Comparison of ENCODE assay signal across 24 mouse cellular contexts in the genomic region with DNA sequence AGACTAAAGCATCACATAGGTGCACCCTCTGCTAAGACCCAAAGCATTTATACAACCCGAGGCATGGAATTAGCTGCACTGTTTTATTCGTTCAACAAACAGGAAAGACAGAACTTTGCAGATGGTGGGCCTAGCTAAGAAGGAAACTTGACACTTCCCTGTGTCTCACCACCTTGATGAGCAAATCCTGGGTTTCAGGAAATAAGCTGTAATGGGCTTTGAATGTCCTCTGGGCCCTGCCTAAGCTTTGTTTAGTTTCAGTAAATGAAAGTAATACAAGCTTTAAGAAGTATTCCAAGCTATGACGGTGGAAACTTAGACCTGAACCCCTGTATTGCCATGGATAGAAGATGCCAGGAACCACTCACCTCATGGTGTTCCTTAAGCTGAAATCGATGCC.
"Had no signal": no experiment of that assay in that cellular context is flagged by ENCODE, and none has a peak within 500 bp of the region (broad histone marks: within the 10 kb centered on the region; RNA-seq: fewer than 3 reads in every experiment).

No protein-coding gene starts in this region.

- H3K9ac ChIP-seq: heart, embryonic 12.5 days; hindbrain, embryonic 12.5 days; hindbrain, embryonic 14.5 days; intestine, embryonic 15.5 days; kidney, embryonic 15.5 days; limb, embryonic 12.5 days; liver, embryonic 13.5 days; liver, embryonic 15.5 days had no signal

- H3K9me3 ChIP-seq: heart, embryonic 10.5 days; heart, embryonic 12.5 days; hindbrain, embryonic 10.5 days; hindbrain, embryonic 12.5 days; intestine, embryonic 15.5 days; kidney, embryonic 15.5 days; limb, embryonic 12.5 days; liver, embryonic 13.5 days; liver, embryonic 15.5 days had no signal

- H3K4me1 ChIP-seq: hindbrain, embryonic 10.5 days; hindbrain, embryonic 12.5 days; intestine, embryonic 15.5 days; liver, embryonic 13.5 days; liver, embryonic 15.5 days had no signal

- DNase-seq: gastrocnemius, adult 2 months; gastrocnemius, postnatal 10 days; gastrocnemius, postnatal 25 days; heart, postnatal 10 days; heart, postnatal 4 days; kidney, adult 18-20 months; kidney, adult 8-10 months; kidney, postnatal 14 days; kidney, postnatal 36 days; layer of hippocampus, adult 9-11 months; layer of hippocampus, postnatal 36 days; left cerebral cortex, postnatal 4 days; liver; liver, embryonic 13.5 days had no signal

- H3K27ac ChIP-seq: gastrocnemius, adult 2 months; heart, embryonic 10.5 days; hindbrain, embryonic 10.5 days; hindbrain, embryonic 12.5 days; hindbrain, embryonic 14.5 days; intestine, embryonic 15.5 days; kidney, embryonic 15.5 days; kidney, postnatal 0 days; limb, embryonic 12.5 days; liver, embryonic 13.5 days; liver, embryonic 15.5 days had no signal

- H3K27me3 ChIP-seq: heart, embryonic 12.5 days; hindbrain, embryonic 12.5 days; intestine, embryonic 15.5 days; kidney, embryonic 15.5 days; limb, embryonic 12.5 days; liver, embryonic 13.5 days; liver, embryonic 15.5 days had no signal

- H3K4me3 ChIP-seq: gastrocnemius, adult 2 months; heart, embryonic 10.5 days; heart, embryonic 12.5 days; hindbrain, embryonic 10.5 days; hindbrain, embryonic 12.5 days; intestine, embryonic 15.5 days; kidney, embryonic 15.5 days; limb, embryonic 12.5 days; liver, embryonic 13.5 days; liver, embryonic 15.5 days had no signal

- H3K36me3 ChIP-seq: heart, embryonic 10.5 days; heart, embryonic 12.5 days; hindbrain, embryonic 10.5 days; hindbrain, embryonic 12.5 days; intestine, embryonic 15.5 days; kidney, embryonic 15.5 days; liver, embryonic 13.5 days; liver, embryonic 15.5 days had no signal
